Mouse (Mus musculus) kidney, postnatal 0 days (tissue): ENCODE results near the gene Vmn1r40. TPM values are rescaled to one million over a fixed set of nuclear protein-coding genes. Genes with fewer than 3 reads are reported as not detected.

ENCODE experiments used
- ATAC-seq: fragments of 200-750 bp; cut with Nextera tagmentation; replicated peaks from 2 replicates; pipeline ENCODE4 v1.8.0; 2017; ENCODE audit warnings: low read depth, moderate number of reproducible peaks, moderate TSS enrichment, moderate library complexity; ENCODE audit not compliant: low FRiP score
- DNase-seq: peaks from one replicate; pipeline ENCODE4 v3.0.0-alpha.2; 2016; ENCODE audit warnings: low spot score
- H3K27ac ChIP-seq: fragments of 300-500 bp; sonication (generic); 2 replicates; pipeline ENCODE4 v1.5.1; 2014; ENCODE audit warnings: mild to moderate bottlenecking
- H3K27me3 ChIP-seq: fragments of 300-500 bp; sonication (generic); 2 replicates; pipeline ENCODE4 v1.6.1; 2014; ENCODE audit warnings: low read length, mixed read lengths; ENCODE audit not compliant: insufficient read depth
- H3K36me3 ChIP-seq: fragments of 300-500 bp; sonication (generic); 2 replicates; pipeline ENCODE4 v1.6.1; 2014; ENCODE audit warnings: low read length, mixed read lengths; ENCODE audit not compliant: insufficient read depth
- H3K4me1 ChIP-seq: fragments of 300-500 bp; sonication (generic); replicated peaks from 2 replicates; pipeline ENCODE4 v1.6.1; 2014; ENCODE audit warnings: antibody characterized with exemption, low read length, mixed read lengths; ENCODE audit not compliant: insufficient read depth
- H3K4me2 ChIP-seq: fragments of 300-500 bp; sonication (generic); 2 replicates; pipeline ENCODE4 v1.6.1; 2014; ENCODE audit warnings: mild to moderate bottlenecking, low read length, moderate library complexity, mixed read lengths
- H3K4me3 ChIP-seq: fragments of 300-500 bp; sonication (generic); replicated peaks from 2 replicates; pipeline ENCODE4 v1.5.1; 2014; ENCODE audit warnings: low read depth, low read length
- H3K9ac ChIP-seq: fragments of 300-500 bp; sonication (generic); 2 replicates; pipeline ENCODE4 v1.6.1; 2014; ENCODE audit warnings: low read depth, low read length
- H3K9me3 ChIP-seq: fragments of 300-500 bp; sonication (generic); replicated peaks from 2 replicates; pipeline ENCODE4 v1.6.1; 2016; ENCODE audit warnings: low read length, inconsistent platforms, mixed read lengths
- CTCF ChIP-seq: IDR thresholded peaks from 2 replicates; pipeline ENCODE4 v1.5.1; 2016; ENCODE audit warnings: antibody characterized with exemption, low read depth, mild to moderate bottlenecking, moderate library complexity
- WGBS: fragments of 180-500 bp; shearing (Covaris S2); extraction: QIAGEN DNeasy Blood & Tissue Kit; methylation state at CpG from one replicate; pipeline ENCODE4 v1.1.7; 2014; 5-methylcytosine and 5-hydroxymethylcytosine counted together
- polyA plus RNA-seq: library from polyadenylated mRNA; unstranded; fragments of >200 nt; fragmentation: Nextera tagmentation; extraction: Ambion mirVana; gene quantifications from 2 replicates; pipeline ENCODE4 v1.2.1, GENCODE M21; 2015

Vmn1r40 gene
- not detected in 2 replicates for polyA plus RNA-seq

DNA sequence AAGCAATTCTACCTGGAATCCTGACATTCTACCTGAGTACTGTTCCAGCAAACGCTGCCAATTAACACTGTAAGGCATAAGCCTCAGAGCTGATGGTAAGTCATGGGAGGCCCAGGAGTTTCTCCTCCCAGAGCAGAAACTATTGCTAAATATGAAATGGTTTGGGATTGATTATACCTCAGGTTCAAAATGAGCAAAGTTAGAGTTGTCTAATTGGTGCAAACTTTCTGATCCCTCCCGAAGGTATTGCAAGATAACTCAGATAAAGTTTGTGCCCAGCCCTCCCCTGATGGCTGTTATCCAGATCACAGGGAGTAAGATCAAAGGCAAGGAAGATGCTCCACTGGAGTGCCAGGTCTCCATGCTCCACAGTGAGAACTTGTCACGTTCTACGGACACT is at the start of gene Vmn1r40:
Gene Vmn1r40, plus strand, starts transcription at position 301 of the 400 bp plus-strand sequence.
- no peak for DNase-seq
- Histone ChIP-seq H3K9ac (no peak within 1 kb of the TSS), H3K9me3 (no peaks in the 10 kb centered on the region), H3K4me1 (no peaks in the 10 kb centered on the region), H3K4me2 (no peak within 1 kb of the TSS), H3K4me3 (no peak within 1 kb of the TSS), H3K27me3 (no peaks in the 10 kb centered on the region), H3K36me3 (no peaks in the 10 kb centered on the region), H3K27ac (no peak within 1 kb of the TSS)
- no peak for ATAC-seq
- TF ChIP-seq CTCF: no peak
- 71% methylated on average over 4 of the region's 4 CpGs for WGBS

DNA sequence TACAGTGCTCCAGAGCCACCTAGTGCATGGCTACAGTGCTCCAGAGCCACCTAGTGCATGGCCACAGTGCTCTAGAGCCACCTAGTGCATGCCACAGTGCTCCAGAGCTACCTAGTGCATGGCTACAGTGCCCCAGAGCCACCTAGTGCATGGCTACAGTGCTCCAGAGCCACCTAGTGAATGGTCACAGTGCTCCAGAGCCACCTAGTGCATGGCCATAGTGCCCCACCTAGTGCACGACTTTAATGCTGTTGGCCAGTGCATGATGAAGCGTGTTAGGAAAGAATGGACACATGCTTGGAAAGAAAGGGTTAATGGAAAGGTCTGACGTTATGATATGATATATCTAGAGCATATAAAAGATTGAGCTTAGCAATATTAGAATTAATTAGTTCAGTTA is 49.0 kb upstream of the Vmn1r40 start:
- Histone ChIP-seq H3K36me3 (0 out of 2 replicates have a peak, but pooled peaks cover 8% of the 10 kb centered on the region), H3K4me3 (no peak overlapping the region), H3K4me2 (no peak overlapping the region), H3K9me3 (no peaks in the 10 kb centered on the region), H3K4me1 (no peaks in the 10 kb centered on the region), H3K9ac (no peak overlapping the region), H3K27me3 (no peaks in the 10 kb centered on the region), H3K27ac (no peak overlapping the region)
- TF ChIP-seq CTCF: peak; percentile 1; the same call in 1 of the 2 replicates
- DNase-seq (no peak), ATAC-seq (no peak)
- 84% methylated on average over 3 of the region's 3 CpGs for WGBS

DNA sequence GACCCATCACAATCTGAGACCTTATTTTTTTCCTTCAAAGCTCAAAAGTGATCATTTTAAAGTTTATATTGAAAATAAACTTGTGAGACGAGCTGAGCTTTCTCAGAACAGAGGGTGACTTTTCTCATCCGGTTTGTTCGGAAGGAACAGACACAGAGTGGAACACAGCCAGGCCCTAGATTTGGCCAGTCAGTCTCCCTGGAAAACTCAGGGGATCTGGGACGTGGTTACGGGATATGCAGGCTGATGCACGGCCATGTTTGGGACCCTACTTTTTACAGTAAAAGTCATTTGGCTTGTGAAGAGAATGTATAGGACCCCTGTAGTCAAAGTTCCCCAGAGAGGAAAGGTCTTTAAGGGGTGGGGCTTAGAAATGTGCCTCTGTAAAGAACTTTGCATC is 48.4 kb upstream of the Vmn1r40 start:
- Histone ChIP-seq H3K4me2 (no peak overlapping the region), H3K36me3 (0 out of 2 replicates have a peak, but pooled peaks cover 8% of the 10 kb centered on the region), H3K27me3 (no peaks in the 10 kb centered on the region), H3K4me3 (no peak overlapping the region), H3K9ac (no peak overlapping the region), H3K4me1 (no peaks in the 10 kb centered on the region), H3K9me3 (no peaks in the 10 kb centered on the region), H3K27ac (no peak overlapping the region)
- no peak for ATAC-seq
- 83% methylated on average over 6 of the region's 6 CpGs for WGBS
- TF ChIP-seq CTCF: no peak
- no peak for DNase-seq

DNA sequence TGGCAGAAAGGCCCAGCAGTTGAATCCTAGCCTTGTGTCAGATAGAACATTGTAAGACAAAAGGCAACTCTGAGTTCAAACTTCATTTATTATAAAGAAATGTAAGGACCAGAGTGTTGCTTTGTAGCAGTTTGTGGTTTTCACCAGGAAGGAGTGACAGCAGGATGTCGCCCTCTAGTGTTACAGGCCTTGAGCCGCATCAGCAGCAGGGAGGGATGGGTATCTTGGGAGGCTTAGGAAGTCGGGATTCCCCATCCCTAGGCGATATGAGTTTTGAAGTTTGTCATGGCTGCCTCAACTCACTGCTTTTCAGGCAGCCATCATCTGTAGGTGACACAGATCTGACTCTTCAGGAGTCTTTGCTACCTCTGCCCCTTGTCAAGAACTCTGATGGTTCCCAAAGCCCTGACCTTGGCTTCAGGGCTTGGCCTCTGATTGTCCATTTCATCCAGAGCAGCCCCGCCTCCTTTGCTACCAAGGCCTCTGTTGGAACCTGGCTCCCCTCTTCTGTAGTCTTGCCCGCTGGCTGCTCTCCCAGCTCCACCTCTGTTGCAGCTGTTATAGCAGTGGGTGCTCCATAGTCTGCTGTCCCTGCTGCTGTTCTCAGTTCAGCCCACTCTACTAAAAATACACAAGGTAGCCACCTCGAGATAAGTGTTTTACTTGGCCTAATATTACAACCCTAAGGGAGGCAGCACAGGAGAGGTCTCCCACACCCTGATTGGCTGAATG is 47.5 kb upstream of the Vmn1r40 start:
- WGBS: 31% methylated on average over 7 of the region's 7 CpGs
- Histone ChIP-seq H3K27me3 (no peaks in the 10 kb centered on the region), H3K4me1 (no peaks in the 10 kb centered on the region), H3K36me3 (0 out of 2 replicates have a peak, but pooled peaks cover 10% of the 10 kb centered on the region), H3K4me3 (no peak overlapping the region), H3K9me3 (no peaks in the 10 kb centered on the region), H3K4me2 (no peak overlapping the region), H3K27ac (no peak overlapping the region), H3K9ac (no peak overlapping the region)
- DNase-seq (peak; percentile 58), ATAC-seq (no peak)
- TF ChIP-seq CTCF: peak; percentile 74

DNA sequence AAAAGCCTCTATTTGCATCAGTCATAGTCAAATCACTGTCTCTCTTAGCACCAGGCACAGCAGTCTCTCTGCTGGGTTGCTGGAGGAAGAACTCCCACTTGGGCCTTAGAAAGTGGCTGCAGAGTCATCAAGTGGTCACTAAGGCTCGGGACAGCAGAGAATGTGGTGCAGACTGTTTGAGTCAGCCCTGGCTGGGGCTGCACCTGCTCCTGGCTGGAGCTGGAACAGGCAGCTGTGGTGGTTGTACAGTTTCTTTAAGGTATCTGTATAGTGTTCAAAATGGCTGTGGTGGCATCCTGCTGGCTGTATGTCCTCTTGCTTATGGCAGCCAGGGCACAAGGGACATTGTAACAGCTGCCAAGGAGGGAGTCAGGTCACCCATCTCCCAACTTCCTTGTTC is 46.9 kb upstream of the Vmn1r40 start:
- H3K36me3 ChIP-seq: 0 out of 2 replicates have a peak, but pooled peaks cover 14% of the 10 kb centered on the region
- no peaks in the 10 kb centered on the region for H3K27me3 ChIP-seq
- H3K9me3 ChIP-seq: no peaks in the 10 kb centered on the region
- TF ChIP-seq CTCF: no peak
- H3K4me3 ChIP-seq: no peak overlapping the region
- 82% methylated on average over 1 of the region's 1 CpGs for WGBS
- no peak overlapping the region for H3K4me2 ChIP-seq
- no peaks in the 10 kb centered on the region for H3K4me1 ChIP-seq
- ATAC-seq: no peak
- no peak for DNase-seq
- H3K27ac ChIP-seq: no peak overlapping the region
- no peak overlapping the region for H3K9ac ChIP-seq

DNA sequence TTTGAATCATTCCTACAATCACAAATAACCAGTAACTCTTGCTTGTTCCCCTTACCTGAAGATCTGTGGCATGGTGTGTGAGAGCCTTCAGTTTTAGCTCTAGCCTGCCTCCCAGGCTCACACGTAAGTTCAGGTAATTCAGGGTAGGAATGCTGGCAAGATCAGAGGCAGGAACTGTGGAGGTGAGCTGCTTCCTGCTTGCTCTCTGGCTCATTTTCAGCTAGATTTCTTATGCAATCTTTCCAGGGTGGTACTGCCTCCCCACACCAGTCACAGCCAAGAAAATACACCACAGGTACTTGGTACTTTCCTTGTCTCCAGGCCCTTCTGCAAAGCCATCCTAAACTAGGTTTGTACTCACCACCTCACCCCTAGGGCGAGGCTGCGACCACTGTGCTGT is 44.8 kb upstream of the Vmn1r40 start:
- Histone ChIP-seq H3K4me1 (no peaks in the 10 kb centered on the region), H3K4me3 (no peak overlapping the region), H3K36me3 (0 out of 2 replicates have a peak, but pooled peaks cover 7% of the 10 kb centered on the region), H3K27me3 (no peaks in the 10 kb centered on the region), H3K4me2 (no peak overlapping the region), H3K9ac (no peak overlapping the region), H3K9me3 (no peaks in the 10 kb centered on the region), H3K27ac (no peak overlapping the region)
- TF ChIP-seq CTCF: no peak
- DNase-seq (no peak), ATAC-seq (no peak)
- 88% methylated on average over 3 of the region's 3 CpGs for WGBS
